Mouse (Mus musculus) midbrain, embryonic 15.5 days (tissue): ENCODE results near the gene Hspa1a. TPM values are rescaled to one million over a fixed set of nuclear protein-coding genes. Genes with fewer than 3 reads are reported as not detected.
"Not testable (repeated sequence)": the region's sequence is repeated elsewhere in the genome, so short reads cannot be mapped to it uniquely, and the experiment has no call there.

Source experiments
- ATAC-seq: fragments of 200-750 bp; cut with Nextera tagmentation; replicated peaks from 2 replicates; pipeline ENCODE4 v1.8.0; 2017; ENCODE audit warnings: moderate TSS enrichment
- H3K27ac ChIP-seq: fragments of 300-500 bp; sonication (generic); 2 replicates; pipeline ENCODE4 v1.5.1; 2015; ENCODE audit warnings: mild to moderate bottlenecking, inconsistent platforms
- H3K27me3 ChIP-seq: fragments of 300-500 bp; sonication (generic); replicated peaks from 2 replicates; pipeline ENCODE4 v1.6.1; 2015; ENCODE audit warnings: inconsistent platforms
- H3K36me3 ChIP-seq: fragments of 300-500 bp; sonication (generic); replicated peaks from 2 replicates; pipeline ENCODE4 v1.6.1; 2015; ENCODE audit warnings: inconsistent platforms
- H3K4me1 ChIP-seq: fragments of 300-500 bp; sonication (generic); 2 replicates; pipeline ENCODE4 v1.6.1; 2015; ENCODE audit warnings: inconsistent platforms
- H3K4me2 ChIP-seq: fragments of 300-500 bp; sonication (generic); 2 replicates; pipeline ENCODE4 v1.6.1; 2015; ENCODE audit warnings: inconsistent platforms, mild to moderate bottlenecking, moderate library complexity
- H3K4me3 ChIP-seq: fragments of 300-500 bp; sonication (generic); 2 replicates; pipeline ENCODE4 v1.5.1; 2015; ENCODE audit warnings: mild to moderate bottlenecking, inconsistent platforms
- H3K9ac ChIP-seq: fragments of 300-500 bp; sonication (generic); 2 replicates; pipeline ENCODE4 v1.6.1; 2015; ENCODE audit warnings: mild to moderate bottlenecking, inconsistent platforms
- H3K9me3 ChIP-seq: fragments of 300-500 bp; sonication (generic); 2 replicates; pipeline ENCODE4 v1.6.1; 2016; ENCODE audit warnings: inconsistent platforms
- WGBS: fragments of 180-500 bp; shearing (Covaris S2); methylation state at CpG from one replicate; pipeline ENCODE4 v1.1.7; 2015; ENCODE audit warnings: mixed read lengths; 5-methylcytosine and 5-hydroxymethylcytosine counted together
- polyA plus RNA-seq: library from polyadenylated mRNA; unstranded; fragments of >200 nt; fragmentation: Nextera tagmentation; extraction: Ambion mirVana; gene quantifications from 2 replicates; pipeline ENCODE4 v1.2.1, GENCODE M21; 2015

Hspa1a gene
- polyA plus RNA-seq, 1 experiment from 2014 or later = 13.3 TPM

- not testable (repeated sequence) for H3K9me3 ChIP-seq, H3K27ac ChIP-seq, H3K4me2 ChIP-seq, H3K27me3 ChIP-seq, H3K4me3 ChIP-seq, ATAC-seq, H3K36me3 ChIP-seq, H3K9ac ChIP-seq
- H3K4me1 ChIP-seq = peaks cover 16% of the 10 kb centered on the region
- WGBS = 58% methylated on average over 9 of the region's 9 CpGs
Observed at GRCm38 (mm10) chr17:34948721-34949552, 23.0 kb downstream of the Hspa1a start.

DNA sequence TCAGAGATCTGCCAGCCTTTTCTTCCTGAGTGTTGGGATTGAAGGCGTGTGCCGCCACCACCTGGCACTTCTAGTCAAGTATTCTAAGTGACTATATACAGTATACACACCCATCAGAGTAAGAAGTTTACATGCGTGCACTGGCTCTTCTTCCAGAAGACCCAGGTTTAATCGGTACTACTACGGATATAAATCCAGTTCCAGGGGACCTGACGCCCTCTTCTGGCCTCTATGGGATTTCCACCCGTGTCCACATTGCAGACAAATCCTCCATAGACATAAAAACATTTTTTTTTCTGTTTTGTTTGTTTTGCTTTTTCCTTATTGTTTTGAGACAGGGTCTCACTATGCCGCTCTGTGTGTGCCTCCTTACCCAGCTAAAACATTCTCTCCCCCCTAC is 24.4 kb downstream of the Hspa1a start:
- Histone ChIP-seq H3K9ac (no peak overlapping the region), H3K4me2 (no peak overlapping the region), H3K27ac (no peak overlapping the region), H3K9me3 (no peaks in the 10 kb centered on the region), H3K27me3 (no peaks in the 10 kb centered on the region), H3K36me3 (peaks cover 4% of the 10 kb centered on the region; the same call in 1 of the 2 replicates), H3K4me3 (no peak overlapping the region), H3K4me1 (peaks cover 16% of the 10 kb centered on the region)
- ATAC-seq = no peak
- 28% methylated on average over 8 of the region's 8 CpGs for WGBS

DNA sequence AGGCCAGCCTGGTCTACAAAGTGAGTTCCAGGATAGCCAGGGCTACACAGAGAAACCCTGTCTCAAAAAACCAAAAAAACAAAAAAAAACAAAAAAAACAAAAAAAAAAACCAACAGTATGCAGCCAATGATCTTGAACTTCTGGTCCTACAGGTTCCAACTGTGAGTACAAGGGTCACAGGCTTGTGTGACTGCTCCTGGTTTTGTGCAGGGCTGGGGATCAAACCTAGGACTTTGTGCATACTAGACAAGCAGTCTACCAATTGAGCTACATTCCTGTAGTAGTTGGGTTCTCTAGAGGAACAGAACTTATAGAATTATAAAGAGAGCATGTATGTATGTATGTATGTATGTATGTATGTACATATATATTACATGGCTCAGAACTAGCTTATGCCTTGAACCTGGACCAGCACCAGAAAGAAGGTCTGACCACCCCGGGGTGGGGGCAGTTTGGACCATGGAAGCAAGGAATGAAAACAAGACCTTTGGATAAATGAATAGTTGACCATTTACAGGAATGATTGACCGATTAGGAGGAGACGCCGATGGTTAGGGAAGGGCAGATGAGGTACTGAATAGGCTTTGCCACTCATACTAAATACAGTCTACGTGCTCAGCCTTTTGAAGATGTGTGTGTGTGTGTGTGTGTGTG is 25.3 kb downstream of the Hspa1a start:
- H3K9ac ChIP-seq = no peak overlapping the region
- no peak overlapping the region for H3K4me3 ChIP-seq
- no peak overlapping the region for H3K27ac ChIP-seq
- no peak for ATAC-seq
- peaks cover 19% of the 10 kb centered on the region for H3K4me1 ChIP-seq
- no peaks in the 10 kb centered on the region for H3K9me3 ChIP-seq
- no peak overlapping the region for H3K4me2 ChIP-seq
- peaks cover 4% of the 10 kb centered on the region; the same call in 1 of the 2 replicates for H3K36me3 ChIP-seq
- H3K27me3 ChIP-seq = no peaks in the 10 kb centered on the region
- 94% methylated on average over 5 of the region's 5 CpGs for WGBS

DNA sequence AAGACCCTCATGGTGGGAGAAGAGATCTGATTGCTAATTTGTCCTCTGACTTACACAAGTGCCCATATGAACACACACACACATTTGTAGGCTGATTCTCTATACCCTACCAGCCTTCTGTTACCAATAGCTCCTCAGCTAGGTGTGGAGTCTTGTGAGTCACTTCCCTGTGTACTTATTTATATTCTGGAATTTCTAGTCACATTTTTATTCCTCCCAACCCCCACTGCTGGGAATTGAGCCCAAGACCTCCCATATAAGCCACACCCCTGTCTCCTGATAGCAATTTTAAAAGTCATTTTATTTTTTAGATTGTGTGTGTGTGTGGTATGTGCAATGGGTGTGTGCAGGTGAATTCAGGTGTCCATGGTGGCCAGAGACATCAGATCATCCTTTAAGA is 27.6 kb downstream of the Hspa1a start:
- Histone ChIP-seq H3K4me2 (no peak overlapping the region), H3K9me3 (no peaks in the 10 kb centered on the region), H3K27ac (no peak overlapping the region), H3K36me3 (no peaks in the 10 kb centered on the region), H3K27me3 (no peaks in the 10 kb centered on the region), H3K4me1 (peaks cover 4% of the 10 kb centered on the region; the same call in 1 of the 2 replicates), H3K4me3 (no peak overlapping the region), H3K9ac (no peak overlapping the region)
- no peak for ATAC-seq

DNA sequence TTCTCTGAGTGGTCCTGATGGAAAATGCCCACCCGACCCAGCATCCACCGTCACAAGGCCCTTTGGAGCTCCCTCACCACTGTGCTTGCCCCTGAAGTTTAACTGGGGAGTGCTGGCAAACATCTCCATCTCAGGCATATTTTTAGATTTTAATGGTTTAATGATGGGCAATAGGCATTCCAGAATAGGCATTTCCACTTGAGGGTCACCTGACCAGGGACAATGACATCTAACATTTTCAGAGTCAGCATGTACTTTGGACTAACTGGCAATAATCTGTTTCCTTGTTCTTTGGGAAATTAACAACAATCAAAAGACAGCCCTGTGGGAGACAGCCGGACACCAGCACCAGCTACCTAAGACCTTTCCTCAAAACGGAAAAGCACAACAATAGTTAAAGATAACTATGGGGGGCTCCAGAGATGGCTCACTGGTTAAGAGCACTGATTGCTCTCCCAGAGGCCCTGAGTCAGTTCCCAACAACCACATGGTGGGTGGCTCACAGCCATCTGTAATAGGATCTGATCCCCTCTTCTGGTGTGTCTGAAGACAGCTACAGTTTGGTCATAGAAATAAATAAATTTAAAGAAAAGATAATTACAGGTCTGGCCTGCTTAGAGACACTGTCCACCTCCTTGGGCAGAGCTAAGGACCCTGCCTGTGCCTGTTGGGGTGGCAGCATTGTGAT is 28.7 kb downstream of the Hspa1a start:
- Histone ChIP-seq H3K27me3 (no peaks in the 10 kb centered on the region), H3K36me3 (no peaks in the 10 kb centered on the region), H3K9ac (no peak overlapping the region), H3K4me2 (no peak overlapping the region), H3K9me3 (no peaks in the 10 kb centered on the region), H3K4me1 (peaks cover 4% of the 10 kb centered on the region; the same call in 1 of the 2 replicates), H3K27ac (no peak overlapping the region), H3K4me3 (no peak overlapping the region)
- 82% methylated on average over 4 of the region's 4 CpGs for WGBS
- no peak for ATAC-seq

DNA sequence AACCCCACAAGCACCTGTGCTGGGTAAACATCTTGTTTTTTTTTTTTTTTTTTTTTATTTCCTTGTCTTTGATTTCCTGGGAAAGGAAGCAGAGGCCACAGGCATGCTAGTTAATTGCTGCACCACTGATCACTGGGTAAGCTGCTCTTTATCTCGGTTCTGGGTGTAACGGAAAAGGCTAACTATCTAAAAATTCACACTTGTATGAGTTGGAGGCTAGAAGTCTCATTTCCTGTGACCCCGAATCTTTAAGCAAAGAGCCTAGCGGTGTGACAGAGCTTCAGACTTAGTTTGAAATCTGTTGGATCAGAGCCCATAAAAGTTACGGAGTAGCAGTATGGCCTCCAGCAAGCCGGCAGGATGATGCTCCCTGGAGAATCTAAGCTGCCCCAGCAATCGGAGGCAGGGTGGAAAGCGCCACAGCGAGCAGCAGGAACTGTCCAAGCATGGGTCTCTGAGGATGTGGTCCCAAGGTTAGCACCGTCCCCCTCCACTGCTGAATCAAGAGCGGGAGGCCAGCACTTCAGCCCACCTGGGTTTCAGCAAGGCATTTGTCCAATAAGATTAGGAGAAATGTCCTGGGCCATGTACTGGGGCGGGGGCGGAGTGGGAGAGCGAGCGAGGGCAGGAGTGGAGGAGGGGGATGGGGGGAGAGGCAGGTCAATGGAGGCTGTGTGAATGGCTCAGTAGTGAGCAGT is 30.5 kb downstream of the Hspa1a start:
- Histone ChIP-seq H3K27ac (no peak overlapping the region), H3K27me3 (no peaks in the 10 kb centered on the region), H3K9me3 (no peaks in the 10 kb centered on the region), H3K9ac (no peak overlapping the region), H3K36me3 (no peaks in the 10 kb centered on the region), H3K4me2 (peak overlapping the region; percentile 40), H3K4me1 (peaks cover 4% of the 10 kb centered on the region; the same call in 1 of the 2 replicates), H3K4me3 (peak overlapping the region; percentile 15; the same call in 1 of the 2 replicates)
- ATAC-seq = no peak
- WGBS = 6% methylated on average over 15 of the region's 15 CpGs

GRCm38 (mm10) chr17:34937960-34938505 is 33.9 kb downstream of the Hspa1a start:
- ATAC-seq = no peak
- Histone ChIP-seq H3K4me1 (peaks cover 4% of the 10 kb centered on the region; the same call in 1 of the 2 replicates), H3K27ac (no peak overlapping the region), H3K36me3 (peaks cover 9% of the 10 kb centered on the region; the same call in 1 of the 2 replicates), H3K4me3 (no peak overlapping the region), H3K9me3 (no peaks in the 10 kb centered on the region), H3K27me3 (no peaks in the 10 kb centered on the region), H3K9ac (no peak overlapping the region), H3K4me2 (no peak overlapping the region)
- WGBS = 84% methylated on average over 6 of the region's 6 CpGs

GRCm38 (mm10) chr17:34934830-34935229 is 37.1 kb downstream of the Hspa1a start:
- Histone ChIP-seq H3K4me1 (peaks cover 12% of the 10 kb centered on the region), H3K9ac (no peak overlapping the region), H3K27ac (no peak overlapping the region), H3K36me3 (peaks cover 9% of the 10 kb centered on the region; the same call in 1 of the 2 replicates), H3K4me2 (no peak overlapping the region), H3K4me3 (no peak overlapping the region), H3K9me3 (no peaks in the 10 kb centered on the region), H3K27me3 (no peaks in the 10 kb centered on the region)
- no peak for ATAC-seq
- WGBS = 60% methylated on average over 8 of the region's 8 CpGs

DNA sequence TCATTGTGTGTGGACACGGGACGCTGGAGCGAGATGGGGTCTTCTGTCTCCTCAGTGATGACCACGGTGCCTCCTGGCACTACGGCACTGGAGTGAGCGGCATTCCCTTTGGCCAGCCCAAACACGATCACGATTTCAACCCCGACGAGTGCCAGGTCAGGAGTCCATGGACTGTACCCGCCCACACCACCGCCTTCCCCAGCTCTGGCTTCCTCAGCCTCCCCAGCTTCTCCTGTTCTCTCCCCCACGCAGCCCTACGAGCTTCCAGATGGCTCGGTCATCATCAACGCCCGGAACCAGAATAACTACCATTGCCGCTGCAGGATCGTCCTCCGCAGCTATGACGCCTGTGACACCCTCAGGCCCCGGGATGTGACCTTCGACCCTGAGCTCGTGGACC is 37.9 kb downstream of the Hspa1a start:
- 66% methylated on average over 24 of the region's 24 CpGs for whole genome bisulfite sequencing
- H3K9ac ChIP-seq = no peak overlapping the region
- H3K9me3 ChIP-seq = no peaks in the 10 kb centered on the region
- no peak overlapping the region for H3K4me3 ChIP-seq
- H3K36me3 ChIP-seq = peaks cover 9% of the 10 kb centered on the region; the same call in 1 of the 2 replicates
- no peaks in the 10 kb centered on the region for H3K27me3 ChIP-seq
- H3K4me2 ChIP-seq = no peak overlapping the region
- no peak overlapping the region for H3K27ac ChIP-seq
- peaks cover 12% of the 10 kb centered on the region for H3K4me1 ChIP-seq
- ATAC-seq = no peak

GRCm38 (mm10) chr17:34932287-34932686 is 39.7 kb downstream of the Hspa1a start:
- no peak for ATAC-seq
- H3K4me3 ChIP-seq = peak overlapping the region; percentile 93
- no peaks in the 10 kb centered on the region for H3K27me3 ChIP-seq
- peak overlapping the region; percentile 81 for H3K4me2 ChIP-seq
- no peak overlapping the region for H3K27ac ChIP-seq
- WGBS = 85% methylated on average over 8 of the region's 8 CpGs
- peaks cover 9% of the 10 kb centered on the region; the same call in 1 of the 2 replicates for H3K36me3 ChIP-seq
- peaks cover 12% of the 10 kb centered on the region for H3K4me1 ChIP-seq
- peak overlapping the region; percentile 88 for H3K9ac ChIP-seq
- H3K9me3 ChIP-seq = no peaks in the 10 kb centered on the region

GRCm38 (mm10) chr17:34931735-34932098 is 40.2 kb downstream of the Hspa1a start:
- ATAC-seq = peak; percentile 74
- Histone ChIP-seq H3K9me3 (no peaks in the 10 kb centered on the region), H3K4me1 (peaks cover 12% of the 10 kb centered on the region), H3K4me3 (peak overlapping the region; percentile 93), H3K36me3 (peaks cover 9% of the 10 kb centered on the region; the same call in 1 of the 2 replicates), H3K27me3 (no peaks in the 10 kb centered on the region), H3K4me2 (peak overlapping the region; percentile 81), H3K9ac (peak overlapping the region; percentile 88), H3K27ac (peak overlapping the region; percentile 77)
- 9% methylated on average over 14 of the region's 14 CpGs for WGBS
